In the genomic region with DNA sequence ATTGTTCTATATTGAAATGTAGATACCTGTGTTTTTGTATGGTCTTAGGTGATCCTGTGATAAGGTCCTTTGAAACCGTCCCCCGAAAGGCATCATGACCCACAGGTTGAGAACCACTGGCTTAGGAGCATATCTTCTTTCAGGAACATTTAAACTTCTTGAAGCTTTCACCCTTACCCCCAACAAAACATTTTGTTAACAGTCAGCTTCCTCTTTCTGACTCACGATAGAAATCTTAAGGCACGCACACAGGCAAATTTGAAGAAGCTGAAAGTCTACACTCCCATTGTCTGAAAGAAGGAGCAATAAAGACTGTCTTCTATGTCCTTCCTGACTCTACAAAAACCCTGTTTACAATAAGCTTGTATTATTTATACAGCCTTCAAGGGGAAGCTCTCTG, we compare ENCODE assay signal across 12 mouse cellular contexts.
"Had no signal": no experiment of that assay in that cellular context is flagged by ENCODE, and none has a peak within 500 bp of the region (broad histone marks: within the 10 kb centered on the region; RNA-seq: fewer than 3 reads in every experiment).

No protein-coding gene starts in this region.

- ATAC-seq: intestine, embryonic 16.5 days; midbrain, embryonic 15.5 days had no signal

- DNase-seq: kidney, adult 8-10 months; kidney, postnatal 25 days; lung, adult 18-20 months; retina, postnatal 1 day; thymus, postnatal 4 days had no signal

- H3K9me3 ChIP-seq: limb, embryonic 15.5 days; megakaryocyte, embryonic 14.5 days; midbrain, embryonic 15.5 days; neural tube, embryonic 12.5 days had no signal

- H3K4me1 ChIP-seq: limb, embryonic 15.5 days had no signal

- H3K9ac ChIP-seq: limb, embryonic 15.5 days; liver, embryonic 14.5 days; midbrain, embryonic 15.5 days; neural tube, embryonic 12.5 days had no signal

- H3K27me3 ChIP-seq: megakaryocyte, embryonic 14.5 days; midbrain, embryonic 15.5 days; neural tube, embryonic 12.5 days had no signal

- H3K4me3 ChIP-seq: left cerebral cortex, adult 2 months; limb, embryonic 15.5 days; megakaryocyte, embryonic 14.5 days; midbrain, embryonic 15.5 days; neural tube, embryonic 12.5 days had no signal

- H3K36me3 ChIP-seq: limb, embryonic 15.5 days; midbrain, embryonic 15.5 days; neural tube, embryonic 12.5 days had no signal

- H3K27ac ChIP-seq: left cerebral cortex, adult 2 months; limb, embryonic 15.5 days; liver, embryonic 14.5 days; midbrain, embryonic 15.5 days; neural tube, embryonic 12.5 days had no signal
